Mouse (Mus musculus) kidney, adult 2 months (tissue): ENCODE results near the gene Nap1l5.

Source experiments
- CTCF ChIP-seq: fragments of 200-500 bp; conservative IDR thresholded peaks from 2 replicates; pipeline ENCODE4 v1.5.1; 2011; ENCODE audit warnings: low read depth, mild to moderate bottlenecking, control low read depth, low read length, moderate library complexity, mixed read lengths; ENCODE audit not compliant: insufficient read depth, insufficient read length
- POLR2A ChIP-seq: fragments of 200-500 bp; IDR thresholded peaks from one replicate; pipeline ENCODE4 v1.6.1; 2011; ENCODE audit warnings: low read depth, low read length, control low read depth

DNA sequence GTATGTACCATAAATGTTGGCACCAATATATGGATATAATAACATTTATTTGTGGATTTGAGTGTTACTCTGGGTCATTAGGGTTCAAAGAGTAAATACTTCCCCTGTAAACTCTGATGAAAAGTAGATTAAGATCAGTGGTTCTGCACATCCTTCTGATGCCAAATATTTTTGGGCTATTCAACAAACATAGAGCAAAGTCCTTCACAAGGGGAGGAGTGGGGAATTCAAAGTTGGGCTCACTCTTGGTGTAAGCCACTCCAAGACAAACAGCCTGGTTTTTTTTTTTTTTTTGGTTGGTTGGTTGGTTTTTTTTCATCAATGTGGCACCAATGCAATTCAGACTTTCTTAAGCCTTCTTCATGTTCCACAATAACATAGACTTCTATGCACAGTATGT is 30.9 kb upstream of the Nap1l5 start:
- TF ChIP-seq POLR2A (no peak), CTCF (no peak)
